ENCODE assay signal across 9 mouse cellular contexts in the genomic region with DNA sequence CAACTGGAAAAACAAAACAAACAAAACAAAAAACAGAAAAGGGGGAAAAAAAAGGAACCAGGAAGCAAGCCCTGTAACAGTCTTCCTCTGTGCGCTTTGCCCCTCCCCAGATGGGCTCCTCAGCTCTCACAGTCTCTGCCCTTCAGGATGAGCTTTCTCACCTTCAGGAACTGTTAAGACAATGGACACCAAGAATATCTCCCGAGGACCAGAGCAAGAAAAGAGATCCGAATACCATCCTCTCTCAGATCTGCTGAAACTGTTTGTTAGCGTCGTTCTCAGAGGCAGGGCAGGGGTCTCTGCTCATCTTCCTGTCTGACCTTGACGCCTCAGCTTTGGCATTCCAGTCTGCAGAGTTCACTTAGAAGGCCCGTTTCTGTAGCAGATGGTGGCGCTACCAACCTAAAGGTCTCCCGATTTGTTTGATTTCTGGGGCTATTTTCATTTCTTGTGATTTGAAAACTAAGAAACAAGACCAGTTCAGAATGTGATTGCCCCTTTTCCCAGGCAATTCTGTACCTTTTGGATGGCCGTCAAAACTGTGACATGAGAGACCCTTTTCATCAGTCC. TPM values are rescaled to one million over a fixed set of nuclear protein-coding genes. Genes with fewer than 3 reads are reported as not detected.
A peak's percentile ranks its signal among the peaks of the same experiment; 100 is the strongest.
DNase-seq lines count a peak whose midpoint lies in the region; ATAC-seq and TF ChIP-seq lines count a peak whose summit lies in the region.
"Had no signal": no experiment of that assay in that cellular context is flagged by ENCODE, and none has a peak within 500 bp of the region (broad histone marks: within the 10 kb centered on the region; RNA-seq: fewer than 3 reads in every experiment).

No protein-coding gene starts in this region.

- no peaks in the 10 kb centered on the region for H3K9me3 ChIP-seq in ES-Bruce4 (replicated peaks; ENCODE audit: control insufficient read depth, insufficient read depth, low read length, poor library complexity, severe bottlenecking)
- H3K9me3 ChIP-seq in hindbrain, embryonic 10.5 days: no peaks in the 10 kb centered on the region
- no peaks in the 10 kb centered on the region for H3K9me3 ChIP-seq in midbrain, embryonic 13.5 days

- no peak for ATAC-seq in midbrain, embryonic 13.5 days
- ATAC-seq: Patski had no signal

- H3K36me3 ChIP-seq in ES-Bruce4 (ENCODE audit: control insufficient read depth, insufficient read depth, low read length, poor library complexity, severe bottlenecking): peaks cover 23% of the 10 kb centered on the region
- peaks cover 46% of the 10 kb centered on the region for H3K36me3 ChIP-seq in hindbrain, embryonic 10.5 days
- peaks cover 26% of the 10 kb centered on the region for H3K36me3 ChIP-seq in midbrain, embryonic 13.5 days

- peak overlapping the region; percentile 99 for H3K4me2 ChIP-seq in midbrain, embryonic 13.5 days (replicated peaks)

- H3K27ac ChIP-seq in gastrocnemius, adult 2 months: peak overlapping the region; percentile 100
- peak overlapping the region; percentile 85 for H3K27ac ChIP-seq in ES-Bruce4 (ENCODE audit: insufficient read depth, low read length)
- peak overlapping the region; percentile 95 for H3K27ac ChIP-seq in hindbrain, embryonic 10.5 days
- peak overlapping the region; percentile 99 for H3K27ac ChIP-seq in midbrain, embryonic 13.5 days

- H3K4me3 ChIP-seq in gastrocnemius, adult 2 months: peak overlapping the region; percentile 99
- H3K4me3 ChIP-seq in ES-Bruce4 (ENCODE audit: low read depth, low read length): no peak overlapping the region
- peak overlapping the region; percentile 94 for H3K4me3 ChIP-seq in hindbrain, embryonic 10.5 days
- H3K4me3 ChIP-seq in midbrain, embryonic 13.5 days (replicated peaks): peak overlapping the region; percentile 85

- peaks cover 5% of the 10 kb centered on the region for H3K4me1 ChIP-seq in ES-Bruce4 (ENCODE audit: control insufficient read depth, insufficient read depth, low read length)
- peaks cover 39% of the 10 kb centered on the region for H3K4me1 ChIP-seq in hindbrain, embryonic 10.5 days (replicated peaks)
- H3K4me1 ChIP-seq in midbrain, embryonic 13.5 days (replicated peaks): peaks cover 40% of the 10 kb centered on the region

- DNase-seq in gastrocnemius, adult 2 months: no peak
- DNase-seq in gastrocnemius, adult 18-20 months (ENCODE audit: low spot score): no peak
- no peak for DNase-seq in hindbrain, embryonic 10.5 days (ENCODE audit: low spot score)
- no peak for DNase-seq in layer of hippocampus, postnatal 10 days (ENCODE audit: low spot score in 2 of 2)
- DNase-seq in cerebellum, postnatal 36 days: no peak
- no peak for DNase-seq in left cerebral cortex, postnatal 10 days (ENCODE audit: extremely low spot score in 1 of 2, low spot score in 2 of 2)

- no peak for TF ChIP-seq POLR2A in ES-Bruce4 (IDR thresholded peaks at IDR 0.05; ENCODE audit: insufficient read depth, low read length)

- no peak for TF ChIP-seq CTCF in gastrocnemius, adult 2 months (IDR thresholded peaks at IDR 0.05)
- TF ChIP-seq CTCF in ES-Bruce4 (IDR thresholded peaks at IDR 0.05; ENCODE audit: low read depth, low read length): no peak

- 77% methylated on average over 10 of the region's 10 CpGs for WGBS in hindbrain, embryonic 10.5 days
- 74% methylated on average over 10 of the region's 10 CpGs for WGBS in midbrain, embryonic 13.5 days

- no peaks in the 10 kb centered on the region for H3K27me3 ChIP-seq in ES-Bruce4 (ENCODE audit: control insufficient read depth, insufficient read depth, low read length, poor library complexity, severe bottlenecking)
- H3K27me3 ChIP-seq in hindbrain, embryonic 10.5 days (ENCODE audit: insufficient read depth, poor library complexity, severe bottlenecking): no peaks in the 10 kb centered on the region
- H3K27me3 ChIP-seq in midbrain, embryonic 13.5 days: no peaks in the 10 kb centered on the region
- H3K27me3 ChIP-seq: Patski had no signal

- no peak for TF ChIP-seq EP300 in ES-Bruce4 (IDR thresholded peaks at IDR 0.05; ENCODE audit: insufficient read depth, low read depth, low read length)

- intact Hi-C loops in gastrocnemius, adult 2 months (cut with DNase I): loop anchor here (5.0 kb wide), 1 partner anchor 46 kb away; a partner anchor contains a TSS
- intact Hi-C loops in left cerebral cortex, postnatal 10 days (cut with DNase I): no loop called here

- peak overlapping the region; percentile 62 for H3K9ac ChIP-seq in ES-Bruce4 (ENCODE audit: low read depth, poor library complexity, severe bottlenecking)
- H3K9ac ChIP-seq in midbrain, embryonic 13.5 days (replicated peaks): peak overlapping the region; percentile 88

RNA-seq across cellular contexts. Expression of a gene that starts 1.1 kb away (rescaled TPM):
- total RNA-seq in gastrocnemius, adult 2 months (2021): 10 to 100 TPM; 11.0 to 11.7 TPM
- total RNA-seq in gastrocnemius, adult 18-20 months (2021): 10 to 100 TPM; 12.1 to 14.4 TPM
- 81.7 and 90.5 TPM in 2 replicates for polyA plus RNA-seq in ES-Bruce4 (2011; ENCODE audit: insufficient read depth, insufficient read length, low read depth, missing spikeins)
- 250 and 259 TPM in 2 replicates for polyA plus RNA-seq in hindbrain, embryonic 10.5 days (2016; fragmentation: Nextera tagmentation; extraction: Ambion mirVana)
- 152 and 154 TPM in 2 replicates for polyA plus RNA-seq in midbrain, embryonic 13.5 days (2015; fragmentation: Nextera tagmentation; extraction: Ambion mirVana)
- total RNA-seq in layer of hippocampus, postnatal 10 days (2021): 10 to 100 TPM; 54.3 to 55.7 TPM
- total RNA-seq in left cerebral cortex, postnatal 10 days (2021): 10 to 100 TPM; 45.5 to 47.2 TPM

RNA-seq across cellular contexts. Expression of a gene that starts 9.3 kb away (rescaled TPM):
- 1 to 10 TPM; 1.9 to 2.5 TPM for total RNA-seq in gastrocnemius, adult 2 months (2021)
- 1 to 10 TPM; 2.0 to 3.1 TPM for total RNA-seq in gastrocnemius, adult 18-20 months (2021)
- 4.3 and 7.4 TPM in 2 replicates for polyA plus RNA-seq in ES-Bruce4 (2011; ENCODE audit: insufficient read depth, insufficient read length, low read depth, missing spikeins)
- 10.4 and 11.4 TPM in 2 replicates for polyA plus RNA-seq in hindbrain, embryonic 10.5 days (2016; fragmentation: Nextera tagmentation; extraction: Ambion mirVana)
- polyA plus RNA-seq in midbrain, embryonic 13.5 days (2015; fragmentation: Nextera tagmentation; extraction: Ambion mirVana): 9.1 and 12.2 TPM in 2 replicates
- 1 to 10 TPM; 5.5 to 9.2 TPM for total RNA-seq in layer of hippocampus, postnatal 10 days (2021)
- total RNA-seq in left cerebral cortex, postnatal 10 days (2021): 1 to 10 TPM; 5.3 to 6.7 TPM

RNA-seq across cellular contexts. Expression of a gene that starts 9.9 kb away (rescaled TPM):
- under 1 TPM; 0.25 to 0.26 TPM for total RNA-seq in gastrocnemius, adult 2 months (2021)
- under 1 TPM; 0.17 to 0.21 TPM for total RNA-seq in gastrocnemius, adult 18-20 months (2021)
- 4.5 and 4.9 TPM in 2 replicates for polyA plus RNA-seq in ES-Bruce4 (2011; ENCODE audit: insufficient read depth, insufficient read length, low read depth, missing spikeins)
- polyA plus RNA-seq in hindbrain, embryonic 10.5 days (2016; fragmentation: Nextera tagmentation; extraction: Ambion mirVana): 3.7 and 15.3 TPM in 2 replicates
- polyA plus RNA-seq in midbrain, embryonic 13.5 days (2015; fragmentation: Nextera tagmentation; extraction: Ambion mirVana): 68.3 and 72.0 TPM in 2 replicates
- total RNA-seq in layer of hippocampus, postnatal 10 days (2021): 100 to 1,000 TPM; 317 to 343 TPM
- total RNA-seq in left cerebral cortex, postnatal 10 days (2021): 100 to 1,000 TPM; 404 to 435 TPM

RNA-seq across cellular contexts. Expression of a gene that starts 48.4 kb away (rescaled TPM):
- total RNA-seq in gastrocnemius, adult 2 months (2021): 10 to 100 TPM; 24.5 to 29.3 TPM
- total RNA-seq in gastrocnemius, adult 18-20 months (2021): 10 to 100 TPM; 27.8 to 31.6 TPM
- polyA plus RNA-seq in ES-Bruce4 (2011; ENCODE audit: insufficient read depth, insufficient read length, low read depth, missing spikeins): 18.1 and 27.8 TPM in 2 replicates
- polyA plus RNA-seq in hindbrain, embryonic 10.5 days (2016; fragmentation: Nextera tagmentation; extraction: Ambion mirVana): 89.6 and 90.3 TPM in 2 replicates
- 67.7 and 70.4 TPM in 2 replicates for polyA plus RNA-seq in midbrain, embryonic 13.5 days (2015; fragmentation: Nextera tagmentation; extraction: Ambion mirVana)
- 10 to 100 TPM; 20.9 to 22.8 TPM for total RNA-seq in layer of hippocampus, postnatal 10 days (2021)
- total RNA-seq in left cerebral cortex, postnatal 10 days (2021): 10 to 100 TPM; 19.3 to 22.2 TPM

RNA-seq across cellular contexts. Expression of a gene that starts 48.6 kb away (rescaled TPM):
- total RNA-seq in gastrocnemius, adult 2 months (2021): 1 to 10 TPM in 1 of 2 experiments, under 1 TPM in 1; 0.87 to 1.2 TPM
- 1 to 10 TPM in 1 of 2 experiments, under 1 TPM in 1; 0.62 to 1.8 TPM for total RNA-seq in gastrocnemius, adult 18-20 months (2021)
- not detected in 2 replicates for polyA plus RNA-seq in ES-Bruce4 (2011; ENCODE audit: insufficient read depth, insufficient read length, low read depth, missing spikeins)
- not detected in 2 replicates for polyA plus RNA-seq in hindbrain, embryonic 10.5 days (2016; fragmentation: Nextera tagmentation; extraction: Ambion mirVana)
- polyA plus RNA-seq in midbrain, embryonic 13.5 days (2015; fragmentation: Nextera tagmentation; extraction: Ambion mirVana): 0.71 TPM in 1 of 2 replicates, not detected in the other
- total RNA-seq in layer of hippocampus, postnatal 10 days (2021): 10 to 100 TPM; 16.7 to 16.8 TPM
- total RNA-seq in left cerebral cortex, postnatal 10 days (2021): 10 to 100 TPM; 13.8 to 16.7 TPM

Comparison
In these comparisons a context has a peak if more than half of its experiments do, and no peak if none do; other contexts are left out.
1. RNA of a gene that starts 9.9 kb away (total RNA-seq): 404 to 435 TPM in left cerebral cortex, postnatal 10 days and 317 to 343 TPM in layer of hippocampus, postnatal 10 days; 0.25 to 0.26 TPM in gastrocnemius, adult 2 months and 0.17 to 0.21 TPM in gastrocnemius, adult 18-20 months; every median in the first group is over 100 times any median in the second.
2. Peak in every context shown above with its lines, with median percentiles within 50 percentile points of each other: H3K27ac ChIP-seq.